Mouse (Mus musculus) lung, embryonic 16.5 days (tissue): ENCODE data around the gene Gpr135. TPM values are rescaled to one million over a fixed set of nuclear protein-coding genes. Genes with fewer than 3 reads are reported as not detected.

Source experiments
- ATAC-seq: fragments of 200-750 bp; cut with Nextera tagmentation; 2 replicates; pipeline ENCODE4 v1.8.0; 2017; ENCODE audit warnings: low read depth, mild to moderate bottlenecking, moderate library complexity
- H3K27ac ChIP-seq: fragments of 300-500 bp; sonication (generic); 2 replicates; pipeline ENCODE4 v1.5.1; 2014; ENCODE audit warnings: mild to moderate bottlenecking, control low read depth, low read length
- H3K27me3 ChIP-seq: fragments of 300-500 bp; sonication (generic); 2 replicates; pipeline ENCODE4 v1.6.1; 2014; ENCODE audit warnings: low read depth, low read length, mixed read lengths; ENCODE audit not compliant: control insufficient read depth, insufficient read depth
- H3K36me3 ChIP-seq: fragments of 300-500 bp; sonication (generic); 2 replicates; pipeline ENCODE4 v1.6.1; 2014; ENCODE audit warnings: low read length; ENCODE audit not compliant: control insufficient read depth, insufficient read depth
- H3K4me1 ChIP-seq: fragments of 300-500 bp; sonication (generic); replicated peaks from 2 replicates; pipeline ENCODE4 v1.6.1; 2014; ENCODE audit warnings: low read length, mixed read lengths; ENCODE audit not compliant: control insufficient read depth, insufficient read depth
- H3K4me2 ChIP-seq: fragments of 300-500 bp; sonication (generic); 2 replicates; pipeline ENCODE4 v1.6.1; 2014; ENCODE audit warnings: low read depth, low read length, control low read depth
- H3K4me3 ChIP-seq: fragments of 300-500 bp; sonication (generic); 2 replicates; pipeline ENCODE4 v1.5.1; 2014; ENCODE audit warnings: mild to moderate bottlenecking, low read length, control low read depth
- H3K9ac ChIP-seq: fragments of 300-500 bp; sonication (generic); 2 replicates; pipeline ENCODE4 v1.6.1; 2014; ENCODE audit warnings: low read length, control low read depth
- H3K9me3 ChIP-seq: fragments of 300-500 bp; sonication (generic); 2 replicates; pipeline ENCODE4 v1.6.1; 2016; ENCODE audit warnings: low read length; ENCODE audit not compliant: control insufficient read depth
- WGBS: fragments of 180-500 bp; shearing (Covaris S2); extraction: QIAGEN DNeasy Blood & Tissue Kit; methylation state at CpG from one replicate; pipeline ENCODE4 v1.1.7; 2014; 5-methylcytosine and 5-hydroxymethylcytosine counted together
- polyA plus RNA-seq: library from polyadenylated mRNA; unstranded; fragments of >200 nt; fragmentation: Nextera tagmentation; extraction: Ambion mirVana; gene quantifications from 2 replicates; pipeline ENCODE4 v1.2.1, GENCODE M21; 2015

Gpr135 gene
- polyA plus RNA-seq, 1 experiment from 2014 or later = 0.46 TPM

DNA sequence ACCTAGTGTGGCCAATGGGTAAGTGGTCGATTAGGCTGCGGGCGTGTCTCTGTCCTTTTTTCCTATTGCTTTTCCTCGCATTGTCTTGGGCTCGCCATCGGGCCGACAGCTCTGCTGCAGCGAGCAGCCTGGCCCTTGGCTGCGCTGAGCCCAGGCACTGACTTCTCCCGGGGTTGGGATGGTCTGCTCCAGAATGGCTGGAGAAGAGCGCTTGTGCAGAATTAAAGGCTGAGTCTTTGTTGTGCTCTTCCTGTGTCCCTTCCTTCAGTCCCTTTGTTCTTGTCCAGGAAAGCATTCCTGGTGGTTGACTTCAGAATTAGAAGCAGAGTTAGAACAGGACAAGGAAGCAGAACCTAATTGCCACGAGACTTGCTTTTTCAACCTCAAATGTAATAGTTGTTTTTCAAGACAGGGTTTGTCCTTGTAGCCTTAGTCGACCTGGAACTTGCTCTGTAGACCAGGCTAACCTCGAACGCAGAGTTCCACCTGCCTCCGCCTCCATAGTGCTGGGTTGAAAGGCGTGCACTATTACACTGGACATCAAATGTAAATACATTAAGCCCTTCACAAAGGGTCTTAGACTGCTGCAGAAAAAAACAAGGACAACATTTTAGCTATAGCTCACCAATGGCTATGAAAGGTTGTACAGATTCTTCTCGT is 15.4 kb upstream of the Gpr135 start:
- ATAC-seq = no peak; the same call in 1 of the 2 replicates
- under 1% methylated on average over 18 of the region's 18 CpGs for WGBS

DNA sequence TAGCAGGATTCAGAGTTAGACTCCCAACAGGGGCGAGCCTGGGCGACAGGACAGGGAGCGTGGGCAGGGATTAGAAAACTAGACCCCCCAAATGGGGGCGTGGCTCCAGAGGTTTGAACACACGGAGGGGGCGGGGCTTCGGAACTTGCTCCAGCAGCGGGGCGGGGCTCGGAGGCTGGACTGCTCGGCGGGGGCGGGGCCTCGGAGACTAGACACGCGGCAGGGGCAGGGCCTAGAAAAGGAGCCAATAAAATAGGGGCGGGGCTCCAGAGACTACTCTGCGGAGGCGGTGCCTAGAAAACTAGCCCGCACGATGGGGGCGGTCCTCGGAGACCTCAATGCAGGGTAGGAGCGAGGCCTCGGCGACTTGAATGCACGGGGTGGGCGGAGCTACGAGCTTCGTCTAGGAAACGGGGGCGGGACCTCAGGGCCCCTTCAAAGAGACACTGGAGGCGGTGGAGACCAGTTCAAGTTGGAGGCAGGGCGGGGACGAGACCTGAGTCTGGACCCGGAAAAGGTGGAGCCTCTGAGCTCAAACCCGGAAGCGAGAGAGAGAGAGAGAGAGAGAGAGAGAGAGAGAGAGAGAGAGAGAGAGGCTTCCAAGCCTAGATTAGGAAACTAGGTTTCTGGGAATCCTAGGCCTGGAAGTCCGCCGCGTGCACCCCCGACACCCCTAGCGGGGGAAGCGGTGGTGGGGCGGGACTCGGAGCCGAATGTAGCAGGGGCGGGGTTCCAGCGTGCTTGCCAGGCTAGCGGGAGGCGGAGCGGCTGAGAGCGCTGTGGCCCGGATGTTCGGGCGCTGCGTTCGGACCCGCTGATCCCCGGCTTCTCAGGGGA is 14.6 kb upstream of the Gpr135 start, which contains the start of the genes L3hypdh and Jkamp:
L3hypdh (minus strand) TSS at position 111 of the 837 bp plus-strand sequence.
Jkamp (plus strand) TSS at position 261 of the 837 bp plus-strand sequence.
- H3K9me3 ChIP-seq = no peaks in the 10 kb centered on the region
- no peaks in the 10 kb centered on the region for H3K27me3 ChIP-seq
- H3K4me2 ChIP-seq = peak within 1 kb of the TSS; percentile 92
- H3K4me1 ChIP-seq = peaks cover 24% of the 10 kb centered on the region
- H3K36me3 ChIP-seq = no peaks in the 10 kb centered on the region
- WGBS = under 1% methylated on average over 52 of the region's 60 CpGs
- ATAC-seq = peak; percentile 97
- H3K27ac ChIP-seq = peak within 1 kb of the TSS; percentile 98
- H3K9ac ChIP-seq = peak within 1 kb of the TSS; percentile 89
- H3K4me3 ChIP-seq = peak within 1 kb of the TSS; percentile 90

More for the DNA sequence above, 15.4 kb upstream of the Gpr135 start:
- no peaks in the 10 kb centered on the region for H3K27me3 ChIP-seq
- H3K9me3 ChIP-seq = no peaks in the 10 kb centered on the region
- peaks cover 24% of the 10 kb centered on the region for H3K4me1 ChIP-seq
- peak overlapping the region; percentile 62 for H3K4me2 ChIP-seq
- peak overlapping the region; percentile 90 for H3K4me3 ChIP-seq
- peak overlapping the region; percentile 89 for H3K9ac ChIP-seq
- peak overlapping the region; percentile 98 for H3K27ac ChIP-seq
- 0 out of 2 replicates have a peak, but pooled peaks cover 3% of the 10 kb centered on the region for H3K36me3 ChIP-seq

DNA sequence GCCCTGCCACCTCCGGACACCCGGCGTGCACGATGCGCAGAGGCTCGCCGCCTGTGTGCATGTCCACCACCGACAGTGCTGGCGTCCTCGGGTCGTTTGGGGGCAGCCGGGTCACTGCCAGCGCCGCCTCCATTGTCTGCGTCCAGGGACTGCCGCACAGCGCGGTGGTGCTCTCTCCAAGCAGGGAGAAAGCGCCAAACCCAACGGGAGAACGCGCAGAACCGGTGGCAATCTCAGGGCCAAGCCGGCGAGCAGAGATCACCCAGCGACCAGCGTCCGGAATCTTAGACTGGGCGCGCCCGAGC is 14.1 kb upstream of the Gpr135 start:
- Histone ChIP-seq H3K27me3 (no peaks in the 10 kb centered on the region), H3K27ac (peak overlapping the region; percentile 83), H3K4me2 (peak overlapping the region; percentile 92), H3K4me3 (peak overlapping the region; percentile 90), H3K9ac (peak overlapping the region; percentile 83), H3K4me1 (peaks cover 24% of the 10 kb centered on the region), H3K36me3 (no peaks in the 10 kb centered on the region), H3K9me3 (no peaks in the 10 kb centered on the region)
- under 1% methylated on average over 31 of the region's 31 CpGs for WGBS
- ATAC-seq = peak; percentile 39; the same call in 1 of the 2 replicates

DNA sequence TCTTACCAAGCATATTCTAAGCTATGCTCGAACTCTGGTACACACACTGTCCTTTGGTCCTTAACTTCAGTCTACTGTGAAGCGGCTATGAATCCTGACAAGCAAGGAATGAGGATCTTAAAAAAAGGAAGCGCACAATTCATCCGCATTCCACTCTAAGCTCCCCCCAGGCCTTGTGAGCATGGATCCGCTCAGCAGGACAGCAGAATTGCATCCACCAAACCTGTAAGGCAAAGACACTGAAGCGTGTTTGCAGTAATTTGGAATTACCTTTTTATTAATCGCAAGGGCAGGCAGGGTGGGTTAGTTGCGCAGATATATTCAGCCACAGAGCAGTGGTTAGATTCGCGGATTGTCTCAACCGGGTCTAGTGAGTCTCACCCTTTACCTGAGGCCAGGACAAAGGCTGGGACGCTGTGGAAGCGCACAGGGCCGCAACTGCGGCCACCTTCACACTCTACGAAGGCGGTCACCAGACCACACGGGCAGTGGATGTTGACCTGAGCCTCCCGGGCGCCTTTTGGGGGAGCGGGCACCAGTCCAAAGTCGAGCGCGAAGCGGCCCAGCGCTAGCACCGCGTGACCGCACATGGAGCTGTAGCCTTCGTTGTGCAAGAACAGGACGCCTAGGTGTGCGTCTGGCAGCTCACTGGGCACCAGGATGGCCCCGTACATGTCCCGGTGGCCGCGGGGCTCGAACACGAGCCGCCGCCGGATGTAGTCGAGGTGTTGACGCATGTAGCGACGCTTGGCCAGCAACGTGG is 13.5 kb upstream of the Gpr135 start:
- peak; percentile 8 for ATAC-seq
- WGBS = 4% methylated on average over 46 of the region's 46 CpGs
- H3K4me2 ChIP-seq = peak overlapping the region; percentile 92
- H3K36me3 ChIP-seq = no peaks in the 10 kb centered on the region
- H3K4me3 ChIP-seq = peak overlapping the region; percentile 90
- H3K27ac ChIP-seq = peak overlapping the region; percentile 83
- H3K27me3 ChIP-seq = no peaks in the 10 kb centered on the region
- H3K9ac ChIP-seq = peak overlapping the region; percentile 83
- H3K4me1 ChIP-seq = peaks cover 24% of the 10 kb centered on the region
- H3K9me3 ChIP-seq = no peaks in the 10 kb centered on the region

DNA sequence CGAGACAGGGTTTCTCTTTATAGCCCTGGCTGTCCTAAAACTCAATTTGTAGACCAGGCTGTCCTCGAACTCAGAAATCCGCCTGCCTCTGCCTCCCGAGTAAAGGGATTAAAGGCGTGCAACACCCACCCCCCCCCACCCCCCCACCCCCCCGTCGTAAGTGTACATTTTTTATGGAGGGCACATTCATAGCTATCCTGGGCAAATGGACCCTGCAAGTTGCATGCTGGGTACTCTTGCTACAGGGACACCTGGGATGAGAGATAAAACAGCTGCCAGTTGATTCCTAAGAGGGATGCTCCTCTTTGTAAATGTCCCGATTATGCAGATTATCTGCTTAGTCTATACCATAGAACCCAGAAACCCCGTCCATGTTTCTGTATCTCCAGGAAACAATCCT is 12.3 kb upstream of the Gpr135 start:
- no peaks in the 10 kb centered on the region for H3K9me3 ChIP-seq
- no peaks in the 10 kb centered on the region for H3K27me3 ChIP-seq
- H3K27ac ChIP-seq = no peak overlapping the region
- H3K4me3 ChIP-seq = no peak overlapping the region
- H3K9ac ChIP-seq = no peak overlapping the region
- no peak for ATAC-seq
- no peaks in the 10 kb centered on the region for H3K36me3 ChIP-seq
- H3K4me2 ChIP-seq = no peak overlapping the region
- 76% methylated on average over 9 of the region's 9 CpGs for WGBS
- peaks cover 24% of the 10 kb centered on the region for H3K4me1 ChIP-seq

DNA sequence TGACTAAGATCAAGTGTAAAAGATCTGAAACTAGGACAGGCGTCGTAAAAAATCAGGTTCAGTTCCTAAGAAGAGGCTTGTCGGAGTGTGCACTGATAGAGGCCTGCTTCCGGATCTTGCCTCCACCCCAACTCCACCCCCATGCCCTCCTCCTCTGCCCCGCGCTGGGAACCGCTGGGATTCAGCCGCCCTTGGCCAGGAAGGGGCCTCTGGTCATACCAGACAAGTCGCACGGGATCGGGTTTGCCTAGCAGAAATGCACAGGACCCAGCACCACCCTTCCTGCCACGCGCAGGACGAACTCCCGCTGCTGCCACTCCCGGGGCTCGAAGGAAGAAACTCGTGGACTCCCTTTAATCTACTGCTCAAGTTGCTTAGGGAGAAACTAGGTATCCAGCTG is 11.4 kb upstream of the Gpr135 start:
- Histone ChIP-seq H3K9ac (peak overlapping the region; percentile 43; the same call in 1 of the 2 replicates), H3K4me1 (peaks cover 17% of the 10 kb centered on the region), H3K36me3 (no peaks in the 10 kb centered on the region), H3K4me3 (peak overlapping the region; percentile 22), H3K4me2 (peak overlapping the region; percentile 48), H3K27me3 (no peaks in the 10 kb centered on the region), H3K27ac (no peak overlapping the region), H3K9me3 (no peaks in the 10 kb centered on the region)
- ATAC-seq = no peak
- 14% methylated on average over 18 of the region's 18 CpGs for WGBS

DNA sequence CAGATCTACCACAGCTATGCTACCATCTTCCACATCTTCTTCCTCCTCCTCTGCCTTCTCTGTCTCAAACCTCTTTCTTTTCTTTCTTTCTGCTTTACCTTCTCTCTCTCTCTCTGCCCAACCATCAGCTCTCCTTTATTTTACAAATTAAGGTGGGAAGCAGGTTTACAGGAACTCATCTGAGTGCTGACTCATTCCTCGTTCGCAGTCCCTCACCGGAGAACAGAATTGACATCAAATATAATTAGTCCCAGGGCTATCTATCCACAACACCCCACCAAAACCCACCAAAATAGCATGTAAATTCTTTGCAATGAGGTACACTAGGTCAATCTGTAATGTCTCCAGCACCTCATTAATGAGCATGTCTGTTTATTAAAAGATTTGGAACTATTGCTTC is 11.0 kb upstream of the Gpr135 start:
- Histone ChIP-seq H3K4me2 (peak overlapping the region; percentile 48), H3K4me3 (no peak overlapping the region), H3K9ac (no peak overlapping the region)

DNA sequence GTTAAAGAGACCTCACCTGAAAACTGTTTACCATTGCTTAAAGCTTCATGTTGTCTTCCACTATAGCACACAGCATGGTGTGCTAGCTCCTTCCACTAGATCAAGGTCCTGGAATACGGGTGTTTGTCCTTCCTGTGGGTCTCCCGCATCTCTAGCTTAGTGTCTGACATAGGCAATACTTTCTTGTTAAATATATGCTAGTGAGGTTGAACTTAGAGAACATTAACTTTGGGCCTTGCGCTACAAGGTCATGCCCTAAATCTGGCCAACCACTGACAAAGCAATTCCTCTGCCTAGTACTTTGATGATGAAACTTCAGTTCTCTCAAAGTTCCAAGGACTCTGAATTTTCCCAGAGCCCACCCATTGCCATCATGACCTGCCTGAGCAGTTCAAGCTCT is 7.3 kb upstream of the Gpr135 start:
- ATAC-seq = no peak
- Histone ChIP-seq H3K27ac (no peak overlapping the region), H3K27me3 (no peaks in the 10 kb centered on the region), H3K4me1 (peaks cover 5% of the 10 kb centered on the region), H3K9ac (no peak overlapping the region), H3K4me2 (no peak overlapping the region), H3K4me3 (no peak overlapping the region), H3K36me3 (0 out of 2 replicates have a peak, but pooled peaks cover 5% of the 10 kb centered on the region), H3K9me3 (no peaks in the 10 kb centered on the region)
- WGBS = 87% methylated on average over 3 of the region's 3 CpGs

More for the DNA sequence above, 11.0 kb upstream of the Gpr135 start:
- Histone ChIP-seq H3K9me3 (no peaks in the 10 kb centered on the region), H3K27me3 (no peaks in the 10 kb centered on the region), H3K4me1 (peaks cover 15% of the 10 kb centered on the region), H3K36me3 (no peaks in the 10 kb centered on the region), H3K27ac (no peak overlapping the region)
- WGBS = 58% methylated on average over 3 of the region's 3 CpGs
- ATAC-seq = no peak
